Mouse (Mus musculus) CD8-positive naive resting alpha-beta T cell, adult 2 months (primary cell): ENCODE measurements around the gene Ceacam14.

ENCODE experiments used
- DNase-seq, 2 experiments: peaks; one replicate each; pipeline ENCODE4 v3.0.0; 2022; ENCODE audit warnings: low read depth in 2 of 2, low spot score in 2 of 2

Gene Ceacam14

GRCm38 (mm10) chr7:17812333-17812732 is at the start of gene Ceacam14:
Gene Ceacam14, plus strand, starts transcription at chr7:17812633.
- no peak for DNase-seq
